Mouse (Mus musculus) fibroblast of lung, adult 2 months (primary cell): ENCODE data around the gene Syt17.
"Not testable (repeated sequence)": the region's sequence is repeated elsewhere in the genome, so short reads cannot be mapped to it uniquely, and the experiment has no call there.

Source experiments
- DNase-seq: peaks from one replicate; pipeline ENCODE4 v3.0.0-alpha.2; 2011; ENCODE audit warnings: low read depth

Syt17 gene

DNA sequence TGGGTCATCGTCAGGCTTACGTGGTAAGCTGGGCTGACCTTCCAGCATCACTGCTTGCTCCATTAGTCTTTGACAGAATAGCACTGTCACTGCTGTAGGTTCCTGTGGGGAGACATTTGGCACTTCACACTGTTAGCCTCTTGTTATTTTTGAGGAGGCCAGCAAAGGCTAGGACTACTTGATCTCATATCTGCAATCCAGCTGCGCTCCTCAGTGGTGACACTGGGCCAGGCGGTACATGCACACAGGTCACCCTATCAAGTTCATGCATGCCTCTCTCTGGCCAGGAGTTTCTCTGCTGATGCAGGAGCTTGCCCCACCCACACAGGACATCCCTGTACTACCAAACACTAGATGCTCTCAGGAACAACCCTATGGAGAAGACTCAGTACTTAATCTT is 71.4 kb downstream of the Syt17 start:
- no peak for DNase-seq

DNA sequence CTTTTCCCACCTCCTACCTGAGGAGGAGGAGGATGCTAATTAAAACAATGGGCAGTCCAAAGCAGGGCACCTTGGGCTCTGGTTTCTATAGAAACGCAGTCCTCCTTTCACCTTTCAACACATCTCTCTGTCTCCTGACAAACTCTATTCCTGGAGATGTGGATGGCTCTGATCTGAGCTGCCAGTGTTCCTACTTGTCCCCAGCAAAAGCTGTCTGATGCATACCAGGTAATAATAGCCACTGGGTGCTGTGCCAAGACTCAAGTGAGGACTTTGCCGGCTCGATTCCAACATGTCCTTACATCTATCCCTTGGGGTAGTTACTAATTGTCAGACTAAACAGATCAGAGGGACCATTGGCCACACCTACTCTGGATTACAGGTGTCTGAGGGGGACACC is 72.7 kb downstream of the Syt17 start:
- DNase-seq = no peak

DNA sequence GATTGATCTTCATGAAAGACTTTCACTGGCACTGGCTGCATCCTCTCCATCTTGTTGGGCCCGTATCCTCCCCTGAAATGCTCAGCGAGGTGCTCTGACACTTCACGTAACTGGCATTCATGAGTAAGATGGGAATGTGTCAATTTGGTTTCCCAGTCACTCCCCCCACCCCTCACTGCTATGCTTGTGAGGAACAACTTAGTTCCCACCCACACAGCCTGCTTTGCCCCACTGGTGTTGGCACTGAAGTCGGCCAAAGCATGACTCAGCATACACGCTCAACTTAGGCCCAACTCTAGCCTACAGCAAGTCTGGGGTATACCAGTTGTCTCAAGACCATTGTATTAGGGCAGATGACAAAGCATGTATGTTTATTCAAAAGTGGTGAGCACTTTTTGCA is 76.7 kb downstream of the Syt17 start:
- no peak for DNase-seq

DNA sequence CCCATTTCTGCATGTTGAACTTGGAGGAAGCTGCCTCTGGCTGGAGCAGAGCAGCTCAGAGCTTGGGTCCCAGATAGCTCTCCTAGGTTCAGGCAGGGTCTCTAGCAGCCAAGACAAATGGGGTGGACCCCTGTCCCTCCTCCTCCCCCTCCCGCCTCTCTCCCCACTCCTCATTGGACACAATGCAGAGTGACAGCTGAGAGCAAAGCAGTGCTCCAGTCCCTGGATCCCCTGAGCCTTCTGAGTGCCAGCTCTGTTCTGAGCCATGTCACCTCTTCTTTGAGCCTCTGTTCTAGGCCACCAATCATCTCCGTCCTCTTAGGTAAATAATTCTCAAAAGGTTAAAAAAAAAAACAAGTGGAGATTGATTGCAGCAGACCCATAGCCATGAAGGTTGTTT is 78.3 kb downstream of the Syt17 start:
- no peak for DNase-seq

DNA sequence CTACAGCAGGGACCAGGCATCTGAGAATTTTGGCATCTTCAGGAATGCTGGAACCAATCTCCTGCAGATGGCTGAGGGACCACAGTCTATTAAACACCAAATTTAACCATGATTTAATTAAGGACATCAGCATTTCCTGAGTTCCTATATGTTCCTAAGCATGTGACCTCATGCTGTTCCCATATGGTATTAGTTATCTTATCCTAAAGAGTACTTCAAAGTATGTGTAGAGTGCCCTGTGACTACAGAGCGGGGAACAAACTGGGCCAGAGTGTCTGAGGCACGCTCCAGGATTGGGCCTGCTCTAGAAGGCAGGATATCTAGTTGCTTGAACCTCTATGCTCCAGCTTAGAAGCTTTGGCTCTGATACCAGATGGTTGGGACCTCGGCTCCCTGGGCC is 82.1 kb downstream of the Syt17 start:
- DNase-seq = no peak

DNA sequence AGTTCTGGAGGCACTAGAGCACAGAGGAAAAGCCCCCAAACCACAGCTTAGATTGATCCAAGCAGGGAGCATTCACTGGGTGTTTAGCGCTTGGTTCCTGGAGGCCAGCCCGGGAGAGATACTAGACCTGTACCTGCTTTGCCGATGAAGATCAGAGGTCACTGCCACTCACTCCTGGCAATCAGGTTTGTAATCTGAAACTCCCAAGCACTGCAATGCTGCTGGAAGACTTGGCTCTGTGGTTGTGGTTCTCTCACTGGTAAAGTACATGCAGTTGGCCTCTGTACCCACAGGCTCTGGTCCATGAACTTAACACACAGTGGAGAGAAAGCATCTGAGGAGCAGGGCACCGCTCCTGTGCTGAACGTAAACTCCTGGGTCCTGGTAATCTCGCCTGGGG is 82.8 kb downstream of the Syt17 start:
- no peak for DNase-seq

DNA sequence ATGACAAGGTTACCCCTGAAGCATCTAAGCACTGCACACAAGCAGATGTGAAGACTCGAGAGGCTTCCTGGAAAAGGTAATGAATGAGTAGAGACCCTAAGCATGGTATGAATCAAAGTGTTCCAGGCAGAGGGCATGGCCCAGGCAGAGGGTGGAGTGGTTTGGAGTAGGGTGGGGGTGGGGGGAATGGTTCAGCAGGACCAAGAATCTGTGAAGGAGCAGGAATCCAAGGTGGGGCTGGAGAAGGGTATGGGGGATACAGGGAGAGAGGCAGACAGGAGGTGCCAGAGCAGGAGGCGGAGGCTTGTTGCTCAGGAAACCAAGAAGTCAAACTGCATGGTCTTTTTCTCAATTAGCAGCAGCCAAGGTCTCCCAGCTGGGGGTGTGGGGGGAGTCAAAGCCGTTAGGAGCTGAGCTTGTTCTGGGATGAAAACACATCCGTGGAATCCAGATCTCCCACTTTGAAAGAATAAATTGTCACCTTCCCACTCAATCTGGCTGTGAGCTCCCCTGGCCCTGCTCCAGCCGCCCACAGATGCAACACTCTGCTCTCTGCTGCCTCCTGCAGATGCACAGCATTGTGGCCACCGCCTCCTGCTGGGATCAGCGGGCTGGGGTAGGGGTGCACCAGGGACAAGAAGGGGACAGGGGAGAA is 83.5 kb downstream of the Syt17 start:
- DNase-seq = no peak

DNA sequence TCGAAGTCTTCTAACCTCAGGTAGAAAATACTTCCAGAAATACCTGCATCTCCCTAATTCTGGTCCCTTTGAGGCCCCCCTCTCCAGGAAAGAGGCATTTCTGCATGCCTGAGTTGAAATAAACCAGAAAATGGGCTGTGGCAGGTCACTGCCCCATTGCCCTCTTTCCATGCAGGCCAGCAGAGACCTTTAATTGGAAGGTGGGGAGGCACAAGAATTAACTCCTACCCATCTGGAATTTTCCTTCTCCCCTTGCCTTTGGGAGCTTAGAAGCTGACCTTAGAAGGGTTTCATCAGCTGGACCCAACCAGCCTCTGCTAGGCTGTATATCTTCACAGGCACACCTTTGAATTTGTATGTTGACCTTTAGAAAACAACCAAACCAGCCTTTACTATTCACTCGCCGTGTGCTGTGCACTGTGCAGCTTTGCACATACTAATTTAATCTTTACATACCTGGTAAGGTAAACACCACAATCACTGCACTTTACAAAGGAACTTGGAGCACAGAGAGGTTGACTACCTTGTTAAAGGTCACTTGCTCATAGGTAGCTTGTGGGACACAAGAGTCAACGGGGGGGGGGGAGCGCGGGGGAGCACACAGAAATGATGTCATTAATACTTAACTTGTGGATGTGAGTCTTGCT is 84.3 kb downstream of the Syt17 start:
- DNase-seq = no peak

DNA sequence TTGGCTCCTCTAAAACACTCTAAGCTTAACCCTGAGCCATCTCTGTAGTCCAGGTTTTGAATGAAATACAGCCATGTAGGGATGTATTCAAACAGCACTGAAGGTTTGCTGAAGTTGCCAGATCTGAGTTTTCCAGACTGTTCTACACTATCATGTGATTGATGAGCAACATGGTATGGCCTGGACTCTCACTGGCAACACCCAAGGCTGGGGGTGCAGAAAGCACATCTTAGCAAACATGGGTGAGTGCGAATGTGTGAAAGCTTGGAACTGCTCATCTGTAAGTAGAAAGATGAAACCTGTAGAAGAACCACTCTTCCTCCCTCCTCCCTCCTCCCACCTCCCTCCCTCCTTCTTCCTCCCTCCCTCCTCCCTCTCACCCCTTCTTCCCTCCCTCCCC is 85.1 kb downstream of the Syt17 start:
- DNase-seq = no peak

DNA sequence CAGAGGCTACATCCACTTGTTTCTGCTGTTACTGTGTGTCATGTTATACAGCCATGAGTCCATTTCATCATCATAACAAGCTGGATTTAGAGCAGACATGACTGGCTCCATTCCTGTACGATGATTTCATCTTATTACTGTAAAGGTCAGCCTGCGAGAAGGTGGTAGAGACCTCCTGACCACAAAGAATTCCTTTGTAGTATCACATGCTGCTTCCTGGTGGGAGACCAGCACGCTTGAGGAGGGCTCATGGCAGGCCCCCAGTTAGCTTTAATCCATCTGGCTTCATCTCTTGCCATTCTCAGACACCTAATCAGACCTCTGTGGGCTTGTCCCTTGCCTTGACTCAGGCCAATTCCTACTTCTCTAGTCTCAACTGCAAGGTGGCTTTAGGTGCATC is 85.8 kb downstream of the Syt17 start:
- DNase-seq = no peak

DNA sequence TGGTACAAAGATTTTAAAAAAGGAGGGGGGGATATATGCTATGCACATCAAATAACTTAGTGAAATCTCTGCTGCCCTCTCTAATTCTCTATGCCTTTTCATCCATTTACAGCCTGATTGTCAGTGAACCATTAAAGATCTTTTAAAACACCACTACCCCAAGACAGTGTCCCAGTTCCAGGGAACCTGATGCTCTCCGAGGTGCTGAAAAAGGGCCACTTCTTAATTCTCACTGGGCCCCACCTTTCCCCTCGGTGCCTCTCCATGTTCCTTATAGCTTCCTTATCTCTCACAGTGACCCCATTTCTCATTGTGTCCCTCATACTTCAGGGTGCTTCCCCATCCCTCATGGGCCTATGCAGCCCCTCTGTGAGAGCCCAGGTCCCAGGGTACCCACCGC is 89.0 kb downstream of the Syt17 start:
- no peak for DNase-seq

DNA sequence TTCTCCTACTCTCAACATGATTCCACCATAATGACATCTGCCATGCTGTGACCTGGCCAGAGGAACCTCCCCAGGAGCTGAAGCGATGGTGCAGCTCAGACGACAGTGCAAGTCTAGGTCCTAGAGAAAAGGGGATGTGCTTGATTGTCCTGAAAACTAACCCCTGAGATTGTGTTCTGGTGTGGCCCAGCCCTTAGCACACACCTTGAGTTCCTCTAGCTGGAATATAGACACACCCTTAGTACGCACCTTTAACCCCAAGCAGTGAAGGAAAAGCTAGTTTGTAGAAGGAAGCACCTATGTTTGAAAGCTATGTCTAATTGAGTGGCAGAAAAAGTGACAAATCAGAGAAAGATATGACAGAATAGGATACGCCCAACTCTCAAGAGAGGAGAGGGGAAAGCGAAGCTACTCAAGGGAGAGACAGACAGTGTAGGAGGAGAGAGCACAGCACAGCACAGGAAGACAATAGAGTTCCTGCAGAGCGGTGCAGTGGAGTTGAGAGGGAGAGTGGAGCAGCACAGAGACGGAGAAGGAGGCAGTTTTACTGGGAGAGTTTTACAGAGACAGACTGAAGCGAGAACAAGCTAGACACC is 91.5 kb downstream of the Syt17 start:
- not testable (repeated sequence) for DNase-seq

DNA sequence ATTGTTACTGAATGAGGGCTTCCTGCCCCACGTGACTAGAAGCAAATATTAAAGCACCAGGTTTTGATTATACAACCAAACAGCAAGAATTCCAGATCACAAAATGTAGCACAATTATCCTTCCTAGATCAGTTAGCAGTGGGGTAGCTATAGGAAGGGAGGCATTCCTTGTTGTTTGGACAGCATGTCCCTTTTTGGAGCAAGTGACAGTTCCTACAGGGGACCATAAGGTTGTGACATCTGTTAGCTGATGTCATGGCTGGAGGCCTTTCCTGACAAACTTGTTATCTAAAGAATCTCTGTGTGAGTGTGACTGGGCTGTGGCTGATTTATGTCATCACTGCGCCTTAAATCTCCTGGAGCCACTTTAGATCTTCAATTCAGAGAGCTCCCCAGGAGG is 97.2 kb downstream of the Syt17 start:
- no peak for DNase-seq

DNA sequence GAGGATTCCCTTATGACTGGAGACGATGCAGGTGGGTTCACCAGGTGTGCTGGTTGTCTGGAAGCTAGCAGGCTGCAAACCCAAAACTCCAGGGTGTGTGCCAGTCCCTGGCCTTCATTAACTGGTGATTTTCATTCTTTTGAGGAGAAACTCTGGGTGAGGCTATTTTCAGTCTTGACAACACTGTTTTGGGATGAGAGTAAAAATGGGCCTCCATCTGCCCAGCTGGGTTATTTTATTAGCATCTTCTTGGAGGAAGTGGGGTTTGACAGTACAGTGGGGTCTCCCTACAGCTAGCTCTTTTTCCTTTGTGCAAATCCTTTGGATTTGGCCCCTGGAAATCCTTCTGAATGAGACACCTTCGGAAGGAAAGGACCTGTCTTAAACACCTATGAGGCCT is 101.1 kb downstream of the Syt17 start:
- DNase-seq = no peak

DNA sequence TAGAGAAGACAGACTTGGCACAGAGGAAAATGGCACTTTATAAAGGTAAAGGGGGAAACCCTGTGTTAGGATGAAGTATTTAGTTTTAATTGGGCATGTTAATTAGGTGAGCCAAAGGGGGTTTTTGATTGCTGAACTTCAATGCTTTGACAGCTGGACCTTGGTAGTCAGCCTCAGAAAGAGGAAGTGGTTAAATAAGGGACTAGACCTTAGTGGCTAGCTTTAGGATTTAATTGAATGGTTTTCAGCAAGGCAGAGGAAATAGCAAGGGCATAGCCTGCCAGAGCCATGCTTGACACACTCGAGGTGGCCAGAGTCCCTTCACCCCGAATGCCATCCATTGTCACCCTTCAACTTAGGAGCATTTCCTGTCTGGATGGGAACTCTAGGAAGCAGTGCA is 101.6 kb downstream of the Syt17 start:
- no peak for DNase-seq

DNA sequence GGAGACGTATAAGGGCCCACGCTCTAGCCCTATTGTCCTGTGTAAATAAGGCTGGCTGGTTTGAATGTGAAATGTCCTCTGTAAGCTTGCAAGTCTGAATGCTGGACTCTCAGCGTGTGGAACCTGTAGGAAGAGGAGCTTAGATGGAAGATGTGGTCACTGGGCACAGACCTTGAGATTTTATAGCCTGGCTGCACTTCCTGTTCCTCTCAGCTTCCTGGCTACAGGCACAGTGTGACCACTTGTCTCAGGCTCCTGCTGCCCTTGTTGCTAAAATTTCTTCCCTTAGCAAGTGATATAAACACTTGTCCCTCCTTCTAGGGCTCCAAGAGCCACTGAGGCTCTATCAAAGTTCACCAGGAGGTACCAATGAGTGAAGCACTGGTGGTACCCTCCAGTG is 102.6 kb downstream of the Syt17 start:
- no peak for DNase-seq

DNA sequence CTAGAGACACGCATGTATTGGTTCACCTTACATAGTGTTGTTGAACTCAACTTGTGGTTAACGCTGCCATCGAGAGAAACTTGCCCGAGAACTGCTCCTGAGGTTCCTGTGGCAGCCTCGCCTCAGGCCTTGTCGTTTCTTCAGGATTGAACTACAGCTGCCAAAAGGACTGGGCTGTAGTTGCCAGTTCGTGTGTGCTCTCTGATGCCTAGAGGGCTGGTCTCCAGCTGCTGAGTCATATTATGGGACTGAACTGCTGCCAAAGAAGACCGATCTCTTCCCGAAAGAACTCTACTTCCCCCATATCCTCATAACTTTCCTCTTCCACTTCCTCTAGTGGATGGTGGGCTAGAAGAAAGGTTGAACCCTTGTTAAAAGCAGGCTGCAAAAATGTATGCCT is 103.3 kb downstream of the Syt17 start:
- peak; percentile 49 for DNase-seq
